Mouse (Mus musculus) lung, embryonic 14.5 days (tissue): ENCODE results near the gene Tas2r108. TPM values are rescaled to one million over a fixed set of nuclear protein-coding genes. Genes with fewer than 3 reads are reported as not detected.
A peak's percentile ranks its signal among the peaks of the same experiment; 100 is the strongest.

Experiments used
- ATAC-seq: fragments of 200-750 bp; cut with Nextera tagmentation; 2 replicates; pipeline ENCODE4 v1.8.0; 2017; ENCODE audit warnings: mild to moderate bottlenecking, moderate TSS enrichment, moderate library complexity; ENCODE audit not compliant: insufficient read depth
- DNase-seq: peaks from one replicate; pipeline ENCODE4 v3.0.0-alpha.2; 2015
- H3K27ac ChIP-seq: fragments of 300-500 bp; sonication (generic); 2 replicates; pipeline ENCODE4 v1.5.1; 2014; ENCODE audit warnings: low read depth, mild to moderate bottlenecking, moderate library complexity
- H3K27me3 ChIP-seq: fragments of 300-500 bp; sonication (generic); 2 replicates; pipeline ENCODE4 v1.6.1; 2014; ENCODE audit warnings: low read length, control low read depth; ENCODE audit not compliant: insufficient read depth
- H3K36me3 ChIP-seq: fragments of 300-500 bp; sonication (generic); 2 replicates; pipeline ENCODE4 v1.6.1; 2014; ENCODE audit warnings: control low read depth; ENCODE audit not compliant: insufficient read depth
- H3K4me1 ChIP-seq: fragments of 300-500 bp; sonication (generic); 2 replicates; pipeline ENCODE4 v1.6.1; 2014; ENCODE audit warnings: antibody characterized with exemption, control low read depth; ENCODE audit not compliant: insufficient read depth
- H3K4me2 ChIP-seq: fragments of 300-500 bp; sonication (generic); 2 replicates; pipeline ENCODE4 v1.6.1; 2014; ENCODE audit warnings: mild to moderate bottlenecking
- H3K4me3 ChIP-seq: fragments of 300-500 bp; sonication (generic); 2 replicates; pipeline ENCODE4 v1.5.1; 2014; ENCODE audit warnings: low read depth, low read length
- H3K9ac ChIP-seq: fragments of 300-500 bp; sonication (generic); 2 replicates; pipeline ENCODE4 v1.6.1; 2014
- H3K9me3 ChIP-seq: fragments of 300-500 bp; sonication (generic); 2 replicates; pipeline ENCODE4 v1.6.1; 2016; ENCODE audit warnings: low read depth, low read length, control low read depth
- CTCF ChIP-seq: IDR thresholded peaks from 2 replicates; pipeline ENCODE4 v1.5.1; 2016; ENCODE audit warnings: antibody characterized with exemption, low read depth
- WGBS: fragments of 180-500 bp; shearing (Covaris S2); extraction: QIAGEN DNeasy Blood & Tissue Kit; methylation state at CpG from one replicate; pipeline ENCODE4 v1.1.7; 2014; 5-methylcytosine and 5-hydroxymethylcytosine counted together
- polyA plus RNA-seq: library from polyadenylated mRNA; unstranded; fragments of >200 nt; fragmentation: Nextera tagmentation; extraction: Ambion mirVana; gene quantifications from 2 replicates; pipeline ENCODE4 v1.2.1, GENCODE M21; 2014

Tas2r108 gene
- polyA plus RNA-seq, 1 experiment from 2014 or later = not detected

GRCm38 (mm10) chr6:40479705-40480104 is 13.6 kb upstream of the Tas2r108 start:
- Histone ChIP-seq H3K9ac (no peak overlapping the region), H3K4me2 (no peak overlapping the region), H3K27ac (no peak overlapping the region), H3K4me1 (no peaks in the 10 kb centered on the region), H3K27me3 (no peaks in the 10 kb centered on the region), H3K9me3 (no peaks in the 10 kb centered on the region), H3K4me3 (no peak overlapping the region), H3K36me3 (peaks cover 68% of the 10 kb centered on the region)
- ATAC-seq (no peak), DNase-seq (peak; percentile 73)
- WGBS = 81% methylated on average over 1 of the region's 1 CpGs
- TF ChIP-seq CTCF = peak; percentile 22; the same call in 1 of the 2 replicates

- DNase-seq (no peak), ATAC-seq (no peak)
- WGBS = 92% methylated on average over 5 of the region's 5 CpGs
- Histone ChIP-seq H3K27me3 (no peaks in the 10 kb centered on the region), H3K9ac (no peak overlapping the region), H3K4me1 (no peaks in the 10 kb centered on the region), H3K36me3 (peaks cover 56% of the 10 kb centered on the region), H3K27ac (no peak overlapping the region), H3K9me3 (no peaks in the 10 kb centered on the region), H3K4me3 (no peak overlapping the region), H3K4me2 (no peak overlapping the region)
- no peak for TF ChIP-seq CTCF
These were observed 11.0 kb upstream of the Tas2r108 start for GRCm38 (mm10) chr6:40482318-40482717.

- H3K36me3 ChIP-seq = no peaks in the 10 kb centered on the region
- H3K4me1 ChIP-seq = no peaks in the 10 kb centered on the region
- H3K27me3 ChIP-seq = no peaks in the 10 kb centered on the region
- no peak for TF ChIP-seq CTCF
- H3K4me3 ChIP-seq = no peak within 1 kb of the TSS
- no peak within 1 kb of the TSS for H3K9ac ChIP-seq
- no peak within 1 kb of the TSS for H3K4me2 ChIP-seq
- no peaks in the 10 kb centered on the region for H3K9me3 ChIP-seq
- no peak for DNase-seq
- no peak within 1 kb of the TSS for H3K27ac ChIP-seq
- ATAC-seq = no peak
These were observed 2.4 kb upstream of the Tas2r108 start, which contains the start of gene Tas2r137 for GRCm38 (mm10) chr6:40490933-40491332. Gene Tas2r137 (plus strand): TSS chr6:40491233.

- no peaks in the 10 kb centered on the region for H3K36me3 ChIP-seq
- ATAC-seq (no peak), DNase-seq (no peak)
- H3K27ac ChIP-seq = no peak within 1 kb of the TSS
- H3K4me1 ChIP-seq = no peaks in the 10 kb centered on the region
- WGBS = 62% methylated on average over 1 of the region's 1 CpGs
- H3K4me3 ChIP-seq = no peak within 1 kb of the TSS
- no peak within 1 kb of the TSS for H3K9ac ChIP-seq
- no peak within 1 kb of the TSS for H3K4me2 ChIP-seq
- no peaks in the 10 kb centered on the region for H3K9me3 ChIP-seq
- no peaks in the 10 kb centered on the region for H3K27me3 ChIP-seq
- TF ChIP-seq CTCF = no peak
These were observed 26.1 kb downstream of the Tas2r108 start, which contains the start of gene Prss37 for GRCm38 (mm10) chr6:40519408-40519807. Gene Prss37 (minus strand): TSS chr6:40519508.

Other genes with a start within 250 kb of the Tas2r108 start
- 46.9 and 47.3 TPM in 2 replicates for gene Agk, start 168.4 kb upstream of the Tas2r108 start, polyA plus RNA-seq
- 12.2 and 16.0 TPM in 2 replicates for gene E330009J07Rik, start 57.4 kb upstream of the Tas2r108 start, polyA plus RNA-seq
- gene Wee2, start 54.4 kb upstream of the Tas2r108 start, polyA plus RNA-seq = not detected in 2 replicates
- gene Ssbp1, start 22.2 kb upstream of the Tas2r108 start, polyA plus RNA-seq = 136 and 143 TPM in 2 replicates
- not detected in 2 replicates for gene Tas2r137, start 2.3 kb upstream of the Tas2r108 start, polyA plus RNA-seq
- gene Prss37, start 26.0 kb downstream of the Tas2r108 start, polyA plus RNA-seq = not detected in 2 replicates
- 0.04 TPM in 1 of 2 replicates, not detected in the other for gene Olfr461, start 61.5 kb downstream of the Tas2r108 start, polyA plus RNA-seq
- gene Olfr460, start 76.0 kb downstream of the Tas2r108 start, polyA plus RNA-seq = not detected in 2 replicates
- gene Clec5a, start 92.3 kb downstream of the Tas2r108 start, polyA plus RNA-seq = 1.4 and 1.8 TPM in 2 replicates
- gene Tas2r138, start 119.8 kb downstream of the Tas2r108 start, polyA plus RNA-seq = not detected in 2 replicates
- 0.11 and 0.38 TPM in 2 replicates for gene Mgam, start 135.3 kb downstream of the Tas2r108 start, polyA plus RNA-seq